Mouse (Mus musculus) thymus, adult 2 months (tissue): Measurements from ENCODE around the gene Selenbp1. TPM values are rescaled to one million over a fixed set of nuclear protein-coding genes. Genes with fewer than 3 reads are reported as not detected.
"Not testable (repeated sequence)": the region's sequence is repeated elsewhere in the genome, so short reads cannot be mapped to it uniquely, and the experiment has no call there.

ENCODE experiments used
- DNase-seq: peaks from one replicate; pipeline ENCODE4 v3.0.0; 2021
- H3K27ac ChIP-seq: fragments of 200-500 bp; 2 replicates; pipeline ENCODE4 v1.5.1; 2012; ENCODE audit warnings: low read length, control low read depth; ENCODE audit not compliant: control insufficient read depth, insufficient read depth
- H3K27me3 ChIP-seq: fragments of 200-500 bp; 2 replicates; pipeline ENCODE4 v1.6.1; 2012; ENCODE audit warnings: mild to moderate bottlenecking, low read length, moderate library complexity, mixed read lengths; ENCODE audit not compliant: control insufficient read depth, insufficient read depth
- H3K36me3 ChIP-seq: fragments of 200-500 bp; 2 replicates; pipeline ENCODE4 v1.6.1; 2012; ENCODE audit warnings: mild to moderate bottlenecking, low read length, moderate library complexity; ENCODE audit not compliant: control insufficient read depth, insufficient read depth
- H3K4me1 ChIP-seq: fragments of 200-500 bp; replicated peaks from 2 replicates; pipeline ENCODE4 v1.6.1; 2012; ENCODE audit warnings: low read length; ENCODE audit not compliant: control insufficient read depth, insufficient read depth
- H3K4me3 ChIP-seq: fragments of 200-500 bp; 2 replicates; pipeline ENCODE4 v1.5.1; 2012; ENCODE audit warnings: mild to moderate bottlenecking, low read length, control low read depth, moderate library complexity; ENCODE audit not compliant: control insufficient read depth, insufficient read depth
- CTCF ChIP-seq: fragments of 200-500 bp; IDR thresholded peaks from 2 replicates; pipeline ENCODE4 v1.5.1; 2012; ENCODE audit warnings: mild to moderate bottlenecking, control low read depth, low read length, moderate library complexity, borderline replicate concordance; ENCODE audit not compliant: control insufficient read depth, poor library complexity, insufficient read depth; ENCODE audit errors: extremely low read depth
- POLR2A ChIP-seq: fragments of 200-500 bp; IDR thresholded peaks from 2 replicates; pipeline ENCODE4 v1.6.1; 2012; ENCODE audit warnings: mild to moderate bottlenecking, low read length, control low read depth, moderate library complexity; ENCODE audit not compliant: control insufficient read depth, poor library complexity, insufficient read depth; ENCODE audit errors: extremely low read depth
- WGBS: fragments of 180-500 bp; shearing (Covaris S2); methylation state at CpG from one replicate; pipeline ENCODE4 v1.1.7; 2018; 5-methylcytosine and 5-hydroxymethylcytosine counted together
- polyA plus RNA-seq: library from polyadenylated mRNA; depleted of rRNA; stranded (reverse); fragments of >200 nt; gene quantifications from 2 replicates; pipeline ENCODE4 v1.2.3, GENCODE M21; 2012

The Selenbp1 gene
- polyA plus RNA-seq, 1 experiment, result 26.7 TPM

DNA sequence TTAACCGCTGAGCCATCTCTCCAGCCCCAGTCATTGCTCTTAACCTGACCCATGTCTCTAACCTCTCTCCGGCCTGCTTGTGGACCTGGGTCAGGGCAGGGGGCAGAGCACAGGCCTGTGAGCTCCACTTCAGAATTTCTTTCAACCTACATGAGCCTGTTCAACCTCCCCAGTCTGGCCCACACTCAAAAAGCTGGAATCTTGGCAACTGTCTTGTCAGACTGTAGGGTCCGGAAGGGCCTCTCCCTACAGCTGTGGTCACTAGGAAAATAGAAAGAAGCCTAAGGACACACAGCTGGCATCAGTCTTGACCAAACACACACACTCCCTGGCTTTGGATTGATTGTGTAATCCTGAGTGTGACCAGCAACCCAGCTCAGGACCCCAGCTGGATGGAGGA is 2.5 kb downstream of the Selenbp1 start:
- H3K4me1 ChIP-seq, H3K27me3 ChIP-seq, H3K36me3 ChIP-seq, H3K27ac ChIP-seq, DNase-seq, H3K4me3 ChIP-seq: not testable (repeated sequence)
- WGBS, result 96% methylated on average over 3 of the region's 3 CpGs

DNA sequence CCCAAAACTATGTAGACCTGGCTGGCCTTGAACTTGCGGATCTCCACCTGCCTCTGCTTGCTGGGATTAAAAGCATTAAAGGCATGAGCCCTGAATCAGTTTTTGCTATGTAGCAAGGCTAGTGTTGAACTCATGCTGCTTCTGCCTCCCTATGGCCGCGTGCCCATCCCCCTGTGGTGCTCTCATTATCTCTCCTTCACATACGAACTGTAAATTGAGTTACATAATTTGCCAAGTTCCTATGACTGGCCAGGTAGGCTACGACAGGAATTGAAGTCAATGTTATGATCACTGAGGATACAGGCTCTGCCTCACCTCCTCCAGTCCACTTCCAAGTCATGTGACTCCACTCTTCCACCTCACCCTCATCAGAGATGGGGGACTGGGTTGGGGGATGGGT is 3.3 kb downstream of the Selenbp1 start:
- H3K4me1 ChIP-seq, H3K4me3 ChIP-seq, H3K27me3 ChIP-seq, H3K27ac ChIP-seq, H3K36me3 ChIP-seq, DNase-seq: not testable (repeated sequence)
- 93% methylated on average over 5 of the region's 5 CpGs for WGBS

DNA sequence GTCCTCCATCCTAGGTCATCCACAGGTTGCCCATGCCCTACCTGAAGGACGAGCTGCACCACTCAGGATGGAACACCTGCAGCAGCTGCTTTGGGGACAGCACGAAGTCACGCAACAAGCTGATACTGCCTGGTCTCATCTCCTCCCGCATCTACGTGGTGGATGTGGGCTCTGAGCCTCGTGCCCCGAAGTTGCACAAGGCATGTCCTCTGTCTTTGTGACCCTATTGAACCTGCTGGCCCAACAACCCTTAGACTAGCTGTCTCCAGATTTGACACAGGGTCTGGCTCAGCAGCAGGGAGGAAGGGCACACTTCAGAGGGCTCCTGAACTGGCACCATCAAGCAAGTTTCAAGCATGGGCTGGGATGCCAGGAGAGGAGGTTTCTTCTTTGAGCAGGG is 4.3 kb downstream of the Selenbp1 start:
- not testable (repeated sequence) for H3K27me3 ChIP-seq, H3K4me3 ChIP-seq, H3K36me3 ChIP-seq, DNase-seq, H3K27ac ChIP-seq, H3K4me1 ChIP-seq
- 90% methylated on average over 7 of the region's 7 CpGs for WGBS

DNA sequence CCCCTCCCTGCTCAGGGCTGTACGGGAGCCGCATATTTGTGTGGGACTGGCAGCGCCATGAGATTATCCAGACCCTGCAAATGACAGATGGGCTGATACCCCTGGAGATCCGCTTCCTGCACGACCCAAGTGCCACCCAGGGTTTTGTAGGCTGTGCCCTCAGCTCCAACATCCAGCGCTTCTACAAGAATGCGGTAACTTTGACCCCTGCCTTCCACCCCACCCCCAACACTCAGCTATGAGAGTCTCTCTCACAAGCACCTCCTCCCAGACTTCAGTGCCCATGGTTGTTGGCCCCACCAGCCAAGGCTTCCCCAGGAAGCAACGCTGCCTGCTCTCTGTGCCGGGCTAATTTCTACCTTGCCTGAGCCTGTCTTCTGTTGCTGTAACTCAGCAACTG is 7.2 kb downstream of the Selenbp1 start:
- not testable (repeated sequence) for H3K36me3 ChIP-seq, DNase-seq, H3K4me1 ChIP-seq, H3K27me3 ChIP-seq, H3K27ac ChIP-seq, H3K4me3 ChIP-seq
- whole genome bisulfite sequencing, result 97% methylated on average over 9 of the region's 9 CpGs

- H3K4me1 ChIP-seq, H3K27ac ChIP-seq, DNase-seq, H3K27me3 ChIP-seq, H3K36me3 ChIP-seq, H3K4me3 ChIP-seq: not testable (repeated sequence)
- 84% methylated on average over 9 of the region's 9 CpGs for WGBS
Observed at GRCm38 (mm10) chr3:94942211-94942967, 9.5 kb downstream of the Selenbp1 start.

DNA sequence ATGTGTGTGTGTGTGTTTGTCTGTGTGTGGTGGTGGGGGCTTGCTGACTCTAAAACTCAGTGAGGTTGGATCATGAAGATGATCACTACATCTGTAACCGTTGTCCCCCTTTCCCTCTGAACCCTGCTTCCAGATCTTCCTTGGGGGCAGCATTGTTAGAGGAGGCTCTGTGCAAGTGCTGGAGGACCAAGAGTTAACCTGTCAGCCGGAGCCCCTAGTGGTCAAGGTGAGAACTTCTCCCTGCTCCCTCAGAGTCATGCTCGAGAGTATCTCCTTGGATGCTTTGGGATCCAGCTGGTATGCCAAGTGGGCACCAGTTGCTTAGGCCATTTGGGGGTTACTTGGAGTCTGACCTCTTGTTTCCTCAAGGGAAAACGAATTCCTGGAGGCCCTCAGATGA is 10.8 kb downstream of the Selenbp1 start:
- H3K36me3 ChIP-seq, H3K27me3 ChIP-seq, H3K27ac ChIP-seq, H3K4me3 ChIP-seq, DNase-seq, H3K4me1 ChIP-seq: not testable (repeated sequence)
- TF ChIP-seq CTCF, result peak; percentile 50; the same call in 1 of the 2 replicates
- WGBS, result 43% methylated on average over 4 of the region's 4 CpGs

- Histone ChIP-seq H3K4me1 (peaks cover 9% of the 10 kb centered on the region), H3K4me3 (no peak overlapping the region), H3K27me3 (no peaks in the 10 kb centered on the region), H3K27ac (no peak overlapping the region), H3K36me3 (no peaks in the 10 kb centered on the region)
- TF ChIP-seq CTCF (no peak), POLR2A (no peak)
- no peak for DNase-seq
- 86% methylated on average over 3 of the region's 3 CpGs for WGBS
Observed at GRCm38 (mm10) chr3:94948066-94948614, 15.3 kb downstream of the Selenbp1 start.

- 49% methylated on average over 3 of the region's 3 CpGs for WGBS
- no peak for DNase-seq
Observed at GRCm38 (mm10) chr3:94949645-94950044, 16.8 kb downstream of the Selenbp1 start.

More at GRCm38 (mm10) chr3:94949645-94950044, 16.8 kb downstream of the Selenbp1 start:
- TF ChIP-seq POLR2A, result no peak
- TF ChIP-seq CTCF, result no peak
- peaks cover 9% of the 10 kb centered on the region for H3K4me1 ChIP-seq
- H3K27me3 ChIP-seq, result no peaks in the 10 kb centered on the region
- no peaks in the 10 kb centered on the region for H3K36me3 ChIP-seq
- no peak overlapping the region for H3K4me3 ChIP-seq
- no peak overlapping the region for H3K27ac ChIP-seq
